Mouse (Mus musculus) MN1 (cell line): ENCODE data around the gene Smad6.

Source experiments
- DNase-seq: peaks from one replicate; pipeline ENCODE4 v3.0.0-alpha.2; 2016; ENCODE audit warnings: low spot score

Gene Smad6

DNA sequence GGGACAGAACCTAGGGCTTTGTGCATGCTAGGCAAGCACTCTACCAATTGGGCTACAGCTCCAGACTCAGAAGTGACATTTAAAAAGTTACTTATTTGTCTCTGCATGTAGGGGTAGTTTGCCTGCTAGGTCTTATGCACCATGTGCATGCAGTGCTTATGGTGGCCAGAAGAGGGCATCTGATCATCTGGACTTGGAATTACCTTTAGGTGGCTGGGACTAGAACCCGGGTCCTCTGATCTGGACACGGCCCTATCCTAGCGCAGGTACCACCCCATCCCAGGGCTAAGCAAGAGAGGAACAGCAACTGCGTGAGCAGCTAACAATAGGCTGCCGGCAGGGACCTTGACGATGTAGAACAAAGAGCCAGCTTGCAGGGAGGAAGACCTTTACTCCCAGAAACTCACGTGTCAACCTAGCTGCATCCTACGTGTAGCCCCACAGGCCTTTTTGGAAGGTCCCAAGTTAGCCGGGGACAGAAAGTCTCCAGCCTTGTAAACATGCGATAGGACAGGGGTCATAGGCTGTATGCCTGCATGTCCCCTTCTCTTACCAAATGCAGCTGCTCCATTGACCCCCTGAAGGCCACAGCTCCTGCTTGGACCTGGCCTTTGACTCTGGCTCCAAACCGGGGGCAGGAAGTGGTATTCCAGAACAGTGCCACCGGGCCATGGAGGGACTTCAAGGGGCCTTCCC, 38.8 kb downstream of the Smad6 start:
- no peak for DNase-seq

DNA sequence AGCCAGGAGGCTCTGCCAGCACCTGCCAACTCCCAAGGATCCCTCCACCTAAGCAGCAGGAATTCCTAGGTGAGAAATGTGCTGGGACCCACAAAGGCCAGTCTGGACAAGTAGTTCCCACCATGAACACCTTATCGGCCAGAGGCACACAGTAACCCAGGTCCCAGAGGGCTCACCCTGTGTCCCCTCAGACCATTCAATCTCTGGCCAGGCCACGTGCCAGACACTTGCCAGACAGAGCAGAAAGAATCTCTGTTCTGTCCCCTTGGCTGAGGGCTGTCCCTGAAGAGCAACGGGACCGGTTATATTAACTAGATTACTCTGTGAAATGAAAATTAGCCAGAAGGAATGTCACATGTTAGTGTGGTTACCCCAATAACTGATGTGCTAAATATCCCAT, 39.9 kb downstream of the Smad6 start:
- DNase-seq, result no peak

DNA sequence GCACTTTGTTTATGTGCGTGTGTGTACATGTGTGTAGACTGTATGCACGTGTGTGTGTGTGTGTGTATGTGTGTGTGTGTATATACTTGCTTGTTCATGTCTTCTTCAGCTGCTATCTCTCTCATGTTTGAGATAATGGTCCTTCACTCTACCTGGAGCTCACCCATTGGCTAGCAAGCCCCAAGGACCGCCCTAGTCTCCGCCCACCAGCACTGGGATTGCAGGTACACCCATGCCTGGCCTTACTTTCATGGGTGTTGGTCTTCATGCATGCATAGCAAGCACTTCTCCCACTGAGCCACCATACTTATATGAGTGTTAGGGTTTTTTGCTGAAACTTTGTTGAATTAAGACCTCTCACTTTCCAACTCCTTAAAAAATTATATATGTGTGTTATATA, 40.5 kb downstream of the Smad6 start:
- DNase-seq, result no peak

DNA sequence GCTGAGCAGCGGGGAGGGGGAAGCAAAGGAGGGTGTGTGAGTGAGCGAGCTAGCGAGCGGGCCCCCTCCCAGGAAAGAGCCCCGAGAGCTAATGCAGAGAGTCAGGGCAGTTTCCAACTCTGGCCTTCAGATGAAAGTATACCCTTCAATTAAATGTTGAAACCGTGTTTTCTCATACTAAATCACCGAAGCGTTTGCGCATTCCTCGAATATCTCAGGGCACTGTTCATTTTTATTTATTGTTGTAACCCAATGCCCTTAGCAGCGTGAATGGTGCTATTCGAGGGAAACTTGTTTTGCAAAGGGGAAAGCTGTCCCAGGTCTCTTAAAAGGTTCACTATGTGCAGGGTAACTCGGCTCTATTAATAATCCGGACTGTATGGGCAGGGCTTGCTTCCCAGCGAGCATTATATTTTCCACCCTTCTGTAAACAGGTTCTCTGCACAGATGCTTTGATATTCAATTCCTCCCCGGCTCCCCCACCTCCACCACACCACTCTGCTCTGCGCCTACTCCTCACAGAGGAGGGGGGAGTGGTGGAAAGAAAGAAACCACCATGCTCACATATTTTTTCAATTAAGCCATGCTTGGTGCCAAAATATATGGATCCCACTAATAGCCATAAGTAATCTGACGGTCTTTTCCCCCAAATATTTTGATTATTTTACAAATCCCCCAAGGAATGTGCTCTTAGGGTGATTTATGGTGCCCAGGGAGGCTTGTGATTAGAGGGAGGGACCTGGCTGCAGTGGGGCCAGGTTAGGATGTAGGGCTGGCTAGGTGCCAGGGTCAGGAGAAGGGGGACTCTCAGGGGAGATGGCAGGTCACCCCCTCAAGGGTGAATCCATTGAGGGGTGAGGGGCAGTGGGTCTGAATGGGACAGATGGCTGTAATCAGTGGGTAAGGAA, 41.4 kb downstream of the Smad6 start:
- DNase-seq, result no peak

DNA sequence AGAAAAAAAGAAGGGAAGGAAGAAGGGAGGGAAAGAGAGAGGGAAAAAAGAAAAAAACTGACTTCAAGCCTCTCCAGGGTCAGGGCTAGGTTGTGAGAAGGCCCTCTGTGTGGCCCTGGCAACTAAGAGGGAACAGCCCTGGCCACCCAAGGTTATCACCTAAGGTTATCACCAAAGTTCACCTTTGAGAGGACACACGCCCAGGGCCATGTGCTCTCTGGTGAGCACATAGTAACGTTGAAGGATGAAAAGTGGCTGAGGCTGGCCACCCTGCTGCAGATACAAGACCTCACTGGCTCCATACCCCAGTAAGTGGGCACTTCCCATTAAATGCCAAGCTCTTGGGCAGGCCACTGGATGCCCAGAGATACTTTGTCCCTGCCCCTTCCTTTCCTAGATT, 42.6 kb downstream of the Smad6 start:
- DNase-seq, result no peak

DNA sequence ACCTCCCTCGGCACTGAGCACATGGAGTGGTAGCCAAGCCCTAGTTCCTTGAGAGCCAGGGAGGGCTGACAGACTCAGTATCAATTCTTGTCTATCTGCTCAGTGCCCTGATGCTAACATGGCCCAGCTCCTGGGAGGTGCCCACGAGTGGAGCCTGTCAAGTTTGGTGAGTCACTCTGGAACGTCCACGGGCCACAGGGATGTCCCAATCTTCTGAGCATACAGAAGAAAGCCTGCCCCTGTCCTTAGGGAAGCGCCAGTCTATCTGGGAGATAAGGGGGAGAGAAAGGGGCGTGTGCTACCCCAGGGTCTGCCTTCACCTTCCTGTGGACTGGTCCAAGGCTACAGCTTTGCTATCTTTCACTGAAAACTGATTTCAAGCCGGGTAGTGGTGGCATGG, 43.2 kb downstream of the Smad6 start:
- DNase-seq, result no peak

DNA sequence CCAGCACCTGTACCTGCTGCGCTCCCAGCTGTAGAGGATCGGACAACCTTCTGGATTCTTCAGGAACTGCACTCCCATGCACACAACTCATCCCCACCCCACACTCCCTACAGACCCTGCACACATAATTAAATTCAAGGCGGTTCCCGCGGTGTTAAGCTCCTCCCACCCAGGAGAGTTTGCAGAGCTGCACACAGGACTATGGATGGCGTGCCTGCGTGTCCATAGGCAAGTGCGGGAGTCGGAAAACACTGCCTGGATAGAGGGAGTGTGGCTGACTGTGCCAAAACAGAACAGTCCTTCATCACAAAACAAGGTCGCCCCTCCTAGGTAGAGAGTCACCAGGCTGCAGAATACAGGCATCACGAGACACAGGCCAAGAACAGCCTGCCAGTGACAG, 45.9 kb downstream of the Smad6 start:
- no peak for DNase-seq

DNA sequence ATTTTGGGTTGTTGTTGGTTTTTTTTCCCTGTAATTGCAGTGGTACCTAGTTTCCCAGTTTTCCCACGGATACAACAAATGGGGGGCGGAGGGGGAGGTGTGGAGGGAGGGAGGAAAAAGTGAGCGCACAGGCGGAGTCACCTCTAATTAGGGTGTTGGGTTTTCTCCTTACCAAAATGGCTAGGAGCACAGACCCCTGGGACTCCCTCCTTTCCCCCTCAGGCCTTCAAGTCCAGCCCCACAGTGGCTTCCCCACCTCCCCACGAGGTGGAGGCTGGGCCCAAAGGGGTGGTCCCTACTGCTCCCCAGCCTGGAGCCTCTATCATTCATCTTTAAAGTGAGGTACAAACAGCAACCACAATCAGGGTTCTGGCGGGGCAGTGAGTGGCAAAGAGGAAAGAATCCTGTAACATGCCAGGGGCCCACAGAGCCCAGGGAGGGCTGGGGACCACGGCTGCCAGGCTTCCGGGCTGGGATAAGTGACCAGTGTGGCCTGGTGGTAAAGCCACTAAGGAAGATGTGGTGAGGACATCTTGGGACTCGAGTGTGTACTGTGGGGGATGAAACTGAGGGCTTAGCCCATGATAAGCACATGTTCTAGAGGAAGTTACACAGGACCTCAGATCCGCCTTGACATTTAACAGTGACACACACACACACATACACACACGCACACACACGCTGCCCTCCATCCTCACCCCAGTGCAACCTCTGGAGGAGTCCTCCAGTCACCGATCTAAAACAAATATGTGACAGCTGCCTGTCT, 47.4 kb downstream of the Smad6 start:
- no peak for DNase-seq

DNA sequence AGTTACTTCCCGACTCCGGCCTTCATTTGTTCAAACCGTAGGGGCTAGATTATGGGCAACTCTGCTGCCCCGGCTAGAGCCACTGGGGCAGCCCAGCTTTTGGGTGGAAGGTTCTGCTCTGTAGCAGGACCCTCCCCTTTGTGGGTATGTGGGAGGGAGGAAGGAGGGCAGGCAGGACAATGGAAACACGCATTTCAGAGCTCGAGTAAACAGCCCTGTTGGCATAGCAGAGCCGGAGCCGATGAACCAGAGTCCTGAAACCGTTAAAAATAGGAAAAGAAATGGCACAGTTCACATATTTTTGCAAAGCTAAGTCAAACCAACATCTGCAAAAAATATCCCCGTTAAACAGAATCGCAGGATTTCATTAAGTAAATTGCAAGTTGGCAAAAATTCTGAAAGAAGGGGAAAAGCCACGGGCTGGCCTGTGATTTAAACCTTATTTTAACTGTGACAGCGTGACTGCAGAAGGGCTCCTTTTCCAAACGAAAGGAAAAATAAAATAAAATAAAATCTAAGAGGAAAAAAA, 48.1 kb downstream of the Smad6 start:
- DNase-seq, result no peak

DNA sequence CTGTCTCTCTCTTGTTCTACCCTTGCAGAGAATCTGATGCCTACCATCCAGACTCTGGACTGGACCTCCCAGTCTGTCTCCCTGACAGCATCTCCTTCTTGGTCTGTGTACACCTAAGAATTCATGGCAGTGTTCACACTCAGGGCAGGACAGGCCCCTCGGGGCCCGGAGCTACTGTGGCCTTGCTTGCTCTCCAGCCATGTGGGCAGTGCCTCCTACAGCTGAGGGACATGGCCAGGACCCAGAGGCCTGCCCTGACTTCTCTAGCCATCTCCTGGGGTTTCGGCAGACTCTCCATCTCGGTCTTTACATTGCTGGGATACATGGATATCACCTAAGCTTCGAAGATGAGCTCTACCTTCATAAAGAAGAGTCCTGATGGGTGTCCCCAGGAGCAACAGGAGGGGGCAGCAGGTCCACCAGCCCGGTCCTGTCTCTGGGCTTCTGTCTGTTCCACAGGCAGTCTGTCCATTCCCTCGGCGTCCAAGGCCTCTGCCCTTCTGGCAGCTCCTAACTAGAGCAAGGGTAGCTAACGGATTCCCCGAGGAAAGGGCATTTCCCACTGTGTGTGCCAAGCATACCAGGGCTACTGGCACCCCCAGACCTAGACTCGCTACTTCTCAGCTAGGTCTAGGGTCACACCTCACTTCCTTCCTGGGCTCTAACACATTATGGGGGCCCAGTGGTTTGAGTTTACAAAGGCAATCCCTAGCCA, 49.1 kb downstream of the Smad6 start:
- DNase-seq, result no peak

DNA sequence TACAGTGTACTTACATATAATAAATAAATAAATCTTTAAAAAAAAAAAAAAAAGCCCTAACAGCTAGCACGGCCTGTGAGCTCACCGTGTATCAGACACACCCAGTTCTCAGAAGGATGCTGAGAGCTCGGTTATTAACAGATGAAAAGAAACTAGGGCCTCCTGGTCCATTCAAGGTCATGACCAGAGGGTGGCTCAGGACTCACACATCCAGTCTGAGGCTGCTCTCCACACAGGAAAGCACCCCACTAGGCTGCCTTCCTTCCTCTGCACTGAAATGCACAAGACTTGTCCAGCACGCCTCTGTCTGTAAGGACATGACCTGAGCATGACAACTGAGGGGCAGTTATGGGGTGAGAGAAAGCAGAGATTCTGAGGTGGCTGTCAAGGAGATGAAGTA, 50.3 kb downstream of the Smad6 start:
- DNase-seq, result no peak

DNA sequence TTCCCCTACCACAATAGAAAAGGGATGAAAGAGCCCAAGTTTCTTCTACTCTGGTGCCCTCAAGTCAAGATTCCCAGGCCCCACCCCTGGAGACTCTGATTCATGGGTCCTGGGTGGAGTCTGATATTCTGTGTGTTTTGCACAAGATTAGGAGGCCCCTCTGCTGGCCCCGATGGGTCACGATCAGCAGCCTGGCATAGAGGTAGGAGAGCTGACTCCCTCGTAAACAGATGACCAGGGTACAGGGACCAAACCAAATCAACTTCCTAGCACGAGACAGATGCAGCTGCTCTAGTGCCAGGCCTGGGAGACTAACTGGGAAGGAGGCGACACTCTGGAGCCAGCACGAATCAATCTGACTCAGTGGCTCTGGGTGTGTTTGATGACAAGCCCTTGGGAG, 51.0 kb downstream of the Smad6 start:
- no peak for DNase-seq

DNA sequence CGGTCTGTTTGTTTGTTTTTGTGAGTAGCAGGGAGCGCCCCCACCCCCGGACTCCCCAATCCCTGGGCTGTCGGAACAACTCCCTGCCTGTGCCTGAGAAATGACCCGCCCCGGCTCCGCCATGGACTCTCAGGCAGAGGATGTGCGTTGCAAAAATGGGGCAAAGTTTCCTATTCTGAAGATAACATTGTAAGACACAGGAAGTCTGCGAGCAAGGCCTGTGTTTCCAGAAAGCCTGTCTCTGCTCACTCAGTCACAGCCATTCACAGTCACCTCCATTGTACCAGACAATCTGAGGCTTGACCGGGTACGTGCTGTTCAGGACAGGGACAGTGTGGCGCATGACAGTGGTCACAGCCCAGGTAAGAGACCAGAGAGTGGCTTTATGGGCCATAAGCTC, 51.5 kb downstream of the Smad6 start:
- no peak for DNase-seq

DNA sequence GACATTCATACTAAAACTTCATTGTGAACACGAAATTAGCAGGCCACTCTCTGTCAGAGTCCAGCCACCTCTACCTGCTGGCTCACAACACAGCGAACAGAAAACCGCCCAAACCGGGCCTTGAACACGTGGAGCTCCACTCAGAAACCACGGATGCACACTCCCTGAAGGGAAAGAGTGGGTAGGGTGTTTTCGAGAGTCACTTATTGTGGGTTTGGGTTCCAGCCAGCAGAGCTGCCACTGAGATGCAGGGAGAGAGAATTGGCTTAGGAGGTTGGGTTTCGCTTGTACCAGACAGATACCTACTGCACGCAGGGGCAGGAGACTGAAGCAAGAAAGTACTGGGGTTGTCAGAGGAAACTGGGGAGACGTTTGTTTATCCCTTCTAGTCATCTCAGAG, 52.4 kb downstream of the Smad6 start:
- no peak for DNase-seq

DNA sequence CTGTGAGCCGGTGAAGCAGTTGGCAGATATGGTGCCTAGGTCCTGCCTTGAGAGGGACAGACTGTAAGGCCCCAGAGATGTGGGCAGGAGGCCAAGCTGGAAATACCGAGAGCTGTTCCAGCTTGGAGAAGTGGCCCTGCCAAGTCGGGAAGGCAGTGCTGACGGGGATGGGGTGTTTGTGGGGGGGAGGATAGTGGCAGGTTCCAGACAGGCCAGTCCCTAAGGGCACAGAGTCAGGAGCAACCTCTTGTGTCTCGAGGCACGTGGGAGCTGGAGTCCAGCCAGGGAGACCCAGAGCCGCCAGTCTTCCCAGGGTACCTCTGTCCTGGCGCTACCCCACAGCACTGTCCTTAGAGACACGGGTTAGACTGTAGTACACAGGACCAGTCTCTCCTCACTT, 53.3 kb downstream of the Smad6 start:
- DNase-seq, result peak; percentile 78

DNA sequence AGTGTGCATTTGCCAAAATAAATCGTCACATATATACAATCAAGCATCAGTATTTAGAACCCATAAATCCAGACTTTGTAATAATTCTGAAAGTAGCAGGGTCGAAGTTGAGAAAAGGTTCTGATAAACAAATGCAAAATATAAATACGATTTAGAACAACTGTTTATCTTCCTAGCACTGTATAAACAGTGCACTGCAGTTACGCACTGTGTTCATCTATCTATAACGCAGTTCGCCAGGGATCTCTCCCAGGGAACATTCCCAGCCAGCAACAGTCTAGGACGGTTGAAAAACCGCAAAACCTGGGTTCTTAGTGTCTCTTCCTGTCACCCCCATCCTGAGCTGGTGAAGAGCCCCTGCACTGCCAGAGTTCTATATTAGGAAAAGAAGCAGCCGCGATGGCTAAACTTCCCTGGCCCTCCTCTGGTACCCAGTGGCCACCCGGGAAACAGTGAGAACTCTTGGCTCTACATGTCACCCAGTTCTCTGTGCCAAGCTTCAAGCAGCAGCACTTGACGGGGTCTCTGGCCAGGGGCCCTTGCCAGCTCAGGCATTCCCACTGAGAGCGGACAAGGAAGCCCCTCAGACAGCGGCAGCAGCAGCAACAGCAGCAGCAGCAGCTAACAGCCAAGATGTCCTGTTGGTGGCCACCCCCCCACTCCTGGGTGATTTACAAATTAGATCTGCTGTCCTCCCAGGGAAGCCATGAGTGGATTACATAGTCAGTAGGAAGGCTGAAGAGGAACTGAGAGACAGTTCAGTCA, 54.3 kb downstream of the Smad6 start:
- peak; percentile 27 for DNase-seq

DNA sequence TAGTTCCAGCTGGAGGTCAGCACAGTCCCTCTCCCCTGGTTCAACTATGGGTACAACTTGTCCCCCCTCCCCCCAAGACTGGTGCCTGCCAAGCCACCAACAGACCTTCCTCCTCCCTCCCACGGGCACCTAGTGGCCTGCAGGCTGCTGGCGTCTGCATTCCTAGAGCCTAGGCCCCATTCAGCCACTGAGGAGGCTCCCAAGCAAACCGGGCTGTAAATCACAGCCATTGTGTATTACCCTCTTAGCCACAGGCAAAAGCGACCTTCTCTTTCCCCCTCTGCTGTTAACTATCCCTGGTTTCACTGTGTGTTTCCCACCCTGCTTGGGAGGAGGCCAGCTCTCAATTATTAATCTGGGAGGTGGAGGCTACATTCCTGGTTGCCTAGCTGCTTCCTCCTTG, 56.3 kb downstream of the Smad6 start:
- DNase-seq, result no peak

DNA sequence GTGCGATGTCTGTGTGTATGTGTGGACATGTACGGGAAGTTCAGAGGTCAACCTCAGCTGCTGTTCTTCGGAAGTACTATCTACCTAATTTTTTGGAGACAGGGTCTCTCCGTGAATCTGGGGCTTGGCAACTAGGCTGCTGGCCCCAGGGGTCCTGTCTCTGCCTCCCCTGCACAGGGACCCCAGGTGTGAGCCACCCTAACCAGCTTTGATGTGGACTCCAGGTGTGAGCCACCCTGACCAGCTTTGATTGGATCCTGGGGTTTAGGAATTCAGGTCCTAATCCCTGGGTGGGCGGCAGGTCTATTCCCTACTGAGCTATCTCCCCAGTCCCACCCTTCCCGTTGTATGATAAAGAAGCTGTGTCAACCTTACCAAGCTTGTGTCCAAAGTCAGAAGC, 60.0 kb downstream of the Smad6 start:
- no peak for DNase-seq

DNA sequence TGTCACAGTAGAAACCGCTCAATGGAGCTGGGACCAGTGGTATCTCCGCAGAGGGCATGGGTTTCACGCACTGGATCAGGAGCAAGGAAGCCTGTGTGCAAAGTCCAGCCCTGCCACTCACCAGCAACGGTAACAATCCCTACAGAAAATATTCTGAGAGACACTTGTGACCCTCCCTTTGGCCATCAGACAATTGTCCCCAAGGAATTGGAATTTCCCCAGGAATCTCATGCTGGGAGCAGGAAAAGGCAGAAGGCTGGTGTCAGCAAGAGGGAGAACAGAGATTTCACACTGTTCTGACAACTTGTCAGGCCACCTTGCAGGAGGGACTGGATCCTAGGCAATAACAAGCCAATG, 61.1 kb downstream of the Smad6 start:
- peak; percentile 48 for DNase-seq

DNA sequence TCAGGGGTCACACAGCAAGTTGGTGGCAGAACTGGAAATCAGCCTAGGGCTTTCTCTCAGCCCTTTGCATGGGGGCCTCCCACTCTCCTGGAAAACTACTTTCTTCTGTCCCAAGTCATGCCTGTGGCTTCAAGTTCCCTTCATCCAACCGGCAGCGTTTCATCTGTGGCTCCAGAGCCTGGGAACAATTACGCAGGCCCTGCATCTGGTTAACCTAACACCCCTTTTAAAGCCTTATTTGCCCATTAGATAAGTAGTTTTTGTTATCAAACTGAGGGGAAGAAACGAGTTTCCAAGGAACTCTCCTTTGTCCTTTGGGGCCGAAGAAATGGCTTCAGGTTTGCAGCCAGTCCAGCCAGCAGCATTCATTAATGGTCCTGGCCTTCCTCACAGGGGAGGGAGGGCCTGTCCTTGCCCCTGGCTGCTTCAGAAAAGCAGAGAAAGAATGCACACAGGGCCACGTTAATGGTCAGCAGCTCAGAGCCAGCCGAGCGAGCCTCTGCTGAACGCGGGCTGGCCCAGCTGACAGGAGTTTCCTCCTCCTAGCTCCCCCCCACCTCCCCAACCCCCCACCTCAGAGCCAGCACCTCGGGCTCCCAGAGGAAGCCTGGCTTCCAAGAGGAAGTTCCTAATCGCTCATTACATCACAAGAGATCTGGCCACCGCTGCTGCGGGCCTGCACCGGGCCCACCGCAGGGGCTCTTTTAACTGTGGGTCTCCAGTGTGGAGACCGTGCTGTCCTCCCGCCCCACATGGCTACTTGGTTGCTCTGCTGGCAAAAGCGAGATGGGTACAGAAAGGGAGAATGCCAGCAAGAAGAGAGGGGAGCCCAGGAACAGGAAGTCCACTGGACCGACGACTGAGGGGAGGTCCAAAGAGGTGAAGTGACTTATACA, 61.7 kb downstream of the Smad6 start:
- DNase-seq, result peak; percentile 47
